Mouse (Mus musculus) spleen, adult 2 months (tissue): ENCODE measurements around the gene Clca2.

Experiments used
- CTCF ChIP-seq: fragments of 200-500 bp; IDR thresholded peaks from 2 replicates; pipeline ENCODE4 v1.5.1; 2011; ENCODE audit warnings: mild to moderate bottlenecking, inconsistent platforms; ENCODE audit not compliant: insufficient read depth, insufficient read length, insufficient replicate concordance; ENCODE audit errors: extremely low read depth
- POLR2A ChIP-seq: fragments of 200-500 bp; IDR thresholded peaks from 2 replicates; pipeline ENCODE4 v1.6.1; 2011; ENCODE audit warnings: low read depth, low read length, inconsistent platforms

GRCm38 (mm10) chr3:145143856-145144255, 44.6 kb upstream of the Clca2 start:
- no peak for TF ChIP-seq CTCF
- TF ChIP-seq POLR2A, result no peak
